Mouse (Mus musculus): Measurements from ENCODE around the gene Clps. TPM values are rescaled to one million over a fixed set of nuclear protein-coding genes. Genes with fewer than 3 reads are reported as not detected.
A peak's percentile ranks its signal among the peaks of the same experiment; 100 is the strongest.

Gene Clps
- polyA plus RNA-seq, 1 experiment from 2014 or later = not detected

GRCm38 (mm10) chr17:28528043-28528351, 32.6 kb downstream of the Clps start:
- H3K4me2 ChIP-seq (ENCODE audit: low read depth, low read length) = no peak overlapping the region
- H3K36me3 ChIP-seq (replicated peaks; ENCODE audit: control insufficient read depth, insufficient read depth, low read depth, low read length) = no peaks in the 10 kb centered on the region
- H3K9ac ChIP-seq (replicated peaks; ENCODE audit: low read length) = no peak overlapping the region
- no peak overlapping the region for H3K4me3 ChIP-seq (ENCODE audit: low read depth, low read length)
- no peaks in the 10 kb centered on the region for H3K27me3 ChIP-seq (ENCODE audit: control insufficient read depth, insufficient read depth, low read length)
- H3K9me3 ChIP-seq (replicated peaks; ENCODE audit: control insufficient read depth, low read length) = no peaks in the 10 kb centered on the region
- ATAC-seq (replicated peaks; ENCODE audit: insufficient number of reproducible peaks, low FRiP score, low TSS enrichment, low read depth) (no peak), DNase-seq (ENCODE audit: low spot score) (peak; percentile 90)
- 9% methylated on average over 6 of the region's 6 CpGs for WGBS
- H3K27ac ChIP-seq (replicated peaks; ENCODE audit: low read depth, low read length) = no peak overlapping the region
- H3K4me1 ChIP-seq (ENCODE audit: control insufficient read depth, insufficient read depth, low read length) = peaks cover 2% of the 10 kb centered on the region; the same call in 1 of the 2 replicates

- Histone ChIP-seq H3K4me2 (ENCODE audit: low read depth, low read length) (no peak overlapping the region), H3K36me3 (replicated peaks; ENCODE audit: control insufficient read depth, insufficient read depth, low read depth, low read length) (no peaks in the 10 kb centered on the region), H3K4me3 (ENCODE audit: low read depth, low read length) (no peak overlapping the region), H3K27me3 (ENCODE audit: control insufficient read depth, insufficient read depth, low read length) (no peaks in the 10 kb centered on the region), H3K27ac (replicated peaks; ENCODE audit: low read depth, low read length) (no peak overlapping the region), H3K9ac (replicated peaks; ENCODE audit: low read length) (0 out of 2 replicates have a peak overlapping the region, but pooled peaks have one; percentile 23), H3K9me3 (replicated peaks; ENCODE audit: control insufficient read depth, low read length) (no peaks in the 10 kb centered on the region), H3K4me1 (ENCODE audit: control insufficient read depth, insufficient read depth, low read length) (peaks cover 2% of the 10 kb centered on the region; the same call in 1 of the 2 replicates)
- WGBS = 48% methylated on average over 12 of the region's 12 CpGs
- DNase-seq (ENCODE audit: low spot score) (no peak), ATAC-seq (replicated peaks; ENCODE audit: insufficient number of reproducible peaks, low FRiP score, low TSS enrichment, low read depth) (no peak)
Measured at GRCm38 (mm10) chr17:28527184-28528042, 33.2 kb downstream of the Clps start.

- DNase-seq (ENCODE audit: low spot score) (no peak), ATAC-seq (replicated peaks; ENCODE audit: insufficient number of reproducible peaks, low FRiP score, low TSS enrichment, low read depth) (no peak)
- WGBS = 75% methylated on average over 4 of the region's 4 CpGs
- Histone ChIP-seq H3K9ac (replicated peaks; ENCODE audit: low read length) (no peak overlapping the region), H3K27me3 (ENCODE audit: control insufficient read depth, insufficient read depth, low read length) (no peaks in the 10 kb centered on the region), H3K9me3 (replicated peaks; ENCODE audit: control insufficient read depth, low read length) (no peaks in the 10 kb centered on the region), H3K4me3 (ENCODE audit: low read depth, low read length) (no peak overlapping the region), H3K4me1 (ENCODE audit: control insufficient read depth, insufficient read depth, low read length) (peaks cover 6% of the 10 kb centered on the region; the same call in 1 of the 2 replicates), H3K4me2 (ENCODE audit: low read depth, low read length) (no peak overlapping the region), H3K36me3 (replicated peaks; ENCODE audit: control insufficient read depth, insufficient read depth, low read depth, low read length) (no peaks in the 10 kb centered on the region), H3K27ac (replicated peaks; ENCODE audit: low read depth, low read length) (no peak overlapping the region)
Measured at GRCm38 (mm10) chr17:28524831-28525430, 35.6 kb downstream of the Clps start.

GRCm38 (mm10) chr17:28524009-28524695, 36.4 kb downstream of the Clps start:
- Histone ChIP-seq H3K36me3 (replicated peaks; ENCODE audit: control insufficient read depth, insufficient read depth, low read depth, low read length) (no peaks in the 10 kb centered on the region), H3K27ac (replicated peaks; ENCODE audit: low read depth, low read length) (no peak overlapping the region), H3K4me2 (ENCODE audit: low read depth, low read length) (no peak overlapping the region), H3K9me3 (replicated peaks; ENCODE audit: control insufficient read depth, low read length) (no peaks in the 10 kb centered on the region), H3K4me1 (ENCODE audit: control insufficient read depth, insufficient read depth, low read length) (peaks cover 6% of the 10 kb centered on the region; the same call in 1 of the 2 replicates), H3K9ac (replicated peaks; ENCODE audit: low read length) (no peak overlapping the region), H3K27me3 (ENCODE audit: control insufficient read depth, insufficient read depth, low read length) (no peaks in the 10 kb centered on the region), H3K4me3 (ENCODE audit: low read depth, low read length) (no peak overlapping the region)
- ATAC-seq (replicated peaks; ENCODE audit: insufficient number of reproducible peaks, low FRiP score, low TSS enrichment, low read depth) = no peak
- 82% methylated on average over 23 of the region's 23 CpGs for WGBS
- no peak for DNase-seq (ENCODE audit: low spot score)

- H3K36me3 ChIP-seq (replicated peaks; ENCODE audit: control insufficient read depth, insufficient read depth, low read depth, low read length) = no peaks in the 10 kb centered on the region
- no peaks in the 10 kb centered on the region for H3K9me3 ChIP-seq (replicated peaks; ENCODE audit: control insufficient read depth, low read length)
- H3K4me2 ChIP-seq (ENCODE audit: low read depth, low read length) = peak overlapping the region; percentile 74
- WGBS = 6% methylated on average over 28 of the region's 28 CpGs
- ATAC-seq (replicated peaks; ENCODE audit: insufficient number of reproducible peaks, low FRiP score, low TSS enrichment, low read depth) = peak; percentile 18; the same call in 1 of the 2 replicates
- peak overlapping the region; percentile 51 for H3K4me3 ChIP-seq (ENCODE audit: low read depth, low read length)
- H3K27ac ChIP-seq (replicated peaks; ENCODE audit: low read depth, low read length) = peak overlapping the region; percentile 75; the same call in 1 of the 2 replicates
- DNase-seq (ENCODE audit: low spot score) = no peak
- peaks cover 6% of the 10 kb centered on the region; the same call in 1 of the 2 replicates for H3K4me1 ChIP-seq (ENCODE audit: control insufficient read depth, insufficient read depth, low read length)
- H3K9ac ChIP-seq (replicated peaks; ENCODE audit: low read length) = peak overlapping the region; percentile 64
- H3K27me3 ChIP-seq (ENCODE audit: control insufficient read depth, insufficient read depth, low read length) = no peaks in the 10 kb centered on the region
Measured at GRCm38 (mm10) chr17:28523355-28524008, 37.1 kb downstream of the Clps start.

- DNase-seq (ENCODE audit: low spot score) = peak; percentile 94
- Histone ChIP-seq H3K4me3 (ENCODE audit: low read depth, low read length) (peak overlapping the region; percentile 51), H3K27ac (replicated peaks; ENCODE audit: low read depth, low read length) (peak overlapping the region; percentile 75), H3K9ac (replicated peaks; ENCODE audit: low read length) (peak overlapping the region; percentile 64), H3K36me3 (replicated peaks; ENCODE audit: control insufficient read depth, insufficient read depth, low read depth, low read length) (no peaks in the 10 kb centered on the region), H3K4me1 (ENCODE audit: control insufficient read depth, insufficient read depth, low read length) (peaks cover 6% of the 10 kb centered on the region; the same call in 1 of the 2 replicates), H3K4me2 (ENCODE audit: low read depth, low read length) (peak overlapping the region; percentile 74), H3K27me3 (ENCODE audit: control insufficient read depth, insufficient read depth, low read length) (no peaks in the 10 kb centered on the region; the same call in 1 of the 2 replicates), H3K9me3 (replicated peaks; ENCODE audit: control insufficient read depth, low read length) (no peaks in the 10 kb centered on the region)
- under 1% methylated on average over 50 of the region's 66 CpGs for WGBS
- peak; percentile 74 for ATAC-seq (replicated peaks; ENCODE audit: insufficient number of reproducible peaks, low FRiP score, low TSS enrichment, low read depth)
Measured at GRCm38 (mm10) chr17:28522623-28523354, 37.8 kb downstream of the Clps start.

- Histone ChIP-seq H3K4me2 (ENCODE audit: low read depth, low read length) (no peak overlapping the region; the same call in 1 of the 2 replicates), H3K9me3 (replicated peaks; ENCODE audit: control insufficient read depth, low read length) (no peaks in the 10 kb centered on the region), H3K4me3 (ENCODE audit: low read depth, low read length) (peak overlapping the region; percentile 51), H3K27ac (replicated peaks; ENCODE audit: low read depth, low read length) (no peak overlapping the region), H3K27me3 (ENCODE audit: control insufficient read depth, insufficient read depth, low read length) (no peaks in the 10 kb centered on the region; the same call in 1 of the 2 replicates), H3K9ac (replicated peaks; ENCODE audit: low read length) (no peak overlapping the region), H3K36me3 (replicated peaks; ENCODE audit: control insufficient read depth, insufficient read depth, low read depth, low read length) (no peaks in the 10 kb centered on the region), H3K4me1 (ENCODE audit: control insufficient read depth, insufficient read depth, low read length) (peaks cover 4% of the 10 kb centered on the region; the same call in 1 of the 2 replicates)
- 37% methylated on average over 6 of the region's 6 CpGs for WGBS
- no peak for ATAC-seq (replicated peaks; ENCODE audit: insufficient number of reproducible peaks, low FRiP score, low TSS enrichment, low read depth)
- DNase-seq (ENCODE audit: low spot score) = no peak
Measured at GRCm38 (mm10) chr17:28521920-28522319, 38.6 kb downstream of the Clps start.

Measured in embryonic facial prominence, embryonic 11.5 days (tissue).